Mouse (Mus musculus) embryonic fibroblast, embryonic 13.5 days (primary cell): Measurements from ENCODE around the gene Sox8. TPM values are rescaled to one million over a fixed set of nuclear protein-coding genes. Genes with fewer than 3 reads are reported as not detected.

Experiments
- H3K27ac ChIP-seq: 2 replicates; pipeline ENCODE4 v1.5.1; 2012; ENCODE audit warnings: low read length, control low read depth, inconsistent platforms; ENCODE audit not compliant: insufficient read depth
- H3K4me1 ChIP-seq: 2 replicates; pipeline ENCODE4 v1.6.1; 2011; ENCODE audit warnings: low read length; ENCODE audit not compliant: control insufficient read depth, insufficient read depth
- H3K4me3 ChIP-seq: 2 replicates; pipeline ENCODE4 v1.5.1; 2011; ENCODE audit warnings: mild to moderate bottlenecking, control low read depth, low read length; ENCODE audit not compliant: insufficient read depth
- CTCF ChIP-seq: IDR thresholded peaks from 2 replicates; pipeline ENCODE4 v1.5.1; 2011; ENCODE audit warnings: mild to moderate bottlenecking, control low read depth, low read length, moderate library complexity, borderline replicate concordance; ENCODE audit not compliant: insufficient read depth
- POLR2A ChIP-seq: IDR thresholded peaks from 2 replicates; pipeline ENCODE4 v1.6.1; 2011; ENCODE audit warnings: low read depth, mild to moderate bottlenecking, control low read depth, low read length, moderate library complexity
- polyA plus RNA-seq: library from polyadenylated mRNA; stranded (reverse); fragments of >200 nt; gene quantifications from 2 replicates; pipeline ENCODE4 v1.2.4, GENCODE M21; 2011; ENCODE audit warnings: low read depth; ENCODE audit not compliant: missing spikeins, insufficient read length

Gene Sox8
- polyA plus RNA-seq, 1 experiment, result 0.28 TPM

DNA sequence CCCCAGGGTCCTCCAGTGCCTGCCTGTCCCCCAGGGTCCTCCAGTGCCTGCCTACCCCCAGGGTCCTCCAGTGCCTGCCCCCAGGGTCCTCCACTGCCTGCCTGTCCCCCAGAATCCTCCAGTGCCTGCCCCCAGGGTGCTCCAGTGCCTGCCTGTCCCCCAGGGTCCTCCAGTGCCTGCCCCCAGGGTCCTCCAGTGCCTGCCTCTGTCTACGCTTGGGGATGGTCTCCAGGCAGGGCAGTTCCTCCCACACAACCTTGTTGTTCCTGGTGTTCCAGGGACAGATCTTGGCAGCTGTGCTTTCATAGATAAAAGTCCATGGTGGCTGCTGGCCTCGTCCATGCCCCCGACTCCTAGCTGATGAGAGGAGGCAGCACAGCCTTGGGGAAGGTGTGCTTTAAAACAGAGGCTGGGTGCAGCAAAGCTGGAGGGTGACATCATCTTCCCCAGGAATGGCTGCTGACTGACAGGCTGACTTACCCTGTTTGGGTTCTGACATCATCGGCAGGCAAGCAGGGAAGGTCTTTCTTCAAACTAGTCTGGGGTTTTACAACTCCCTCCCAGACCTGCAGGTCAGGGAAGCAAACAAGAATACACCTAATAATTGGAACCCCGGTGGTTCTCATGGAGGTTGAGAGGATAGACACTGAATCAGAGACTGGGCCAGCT, 9.8 kb downstream of the Sox8 start:
- Histone ChIP-seq H3K4me3 (no peak overlapping the region), H3K4me1 (peaks cover 4% of the 10 kb centered on the region), H3K27ac (no peak overlapping the region)
- TF ChIP-seq POLR2A (no peak), CTCF (no peak)

DNA sequence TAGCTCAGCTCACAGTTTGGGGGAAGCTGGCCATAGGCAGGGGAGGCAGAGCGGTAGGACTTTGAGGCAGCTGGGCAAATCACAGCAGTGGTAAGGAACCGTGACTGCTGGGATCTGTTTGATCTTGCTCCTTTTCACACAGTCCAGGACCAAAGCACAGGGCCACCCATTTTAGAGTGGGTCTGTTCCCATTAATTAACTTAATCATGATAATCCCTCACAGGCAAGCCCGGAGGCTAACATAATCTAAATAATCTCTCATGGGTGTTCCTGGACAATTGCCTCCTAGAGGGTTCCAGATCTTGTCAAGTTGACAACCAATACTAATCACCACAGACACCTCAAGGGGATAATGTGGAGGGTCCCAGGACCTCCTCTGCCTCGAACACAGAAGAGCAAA, 10.9 kb downstream of the Sox8 start:
- Histone ChIP-seq H3K4me3 (no peak overlapping the region), H3K4me1 (peaks cover 4% of the 10 kb centered on the region), H3K27ac (no peak overlapping the region)
- no peak for TF ChIP-seq POLR2A
- TF ChIP-seq CTCF, result no peak

DNA sequence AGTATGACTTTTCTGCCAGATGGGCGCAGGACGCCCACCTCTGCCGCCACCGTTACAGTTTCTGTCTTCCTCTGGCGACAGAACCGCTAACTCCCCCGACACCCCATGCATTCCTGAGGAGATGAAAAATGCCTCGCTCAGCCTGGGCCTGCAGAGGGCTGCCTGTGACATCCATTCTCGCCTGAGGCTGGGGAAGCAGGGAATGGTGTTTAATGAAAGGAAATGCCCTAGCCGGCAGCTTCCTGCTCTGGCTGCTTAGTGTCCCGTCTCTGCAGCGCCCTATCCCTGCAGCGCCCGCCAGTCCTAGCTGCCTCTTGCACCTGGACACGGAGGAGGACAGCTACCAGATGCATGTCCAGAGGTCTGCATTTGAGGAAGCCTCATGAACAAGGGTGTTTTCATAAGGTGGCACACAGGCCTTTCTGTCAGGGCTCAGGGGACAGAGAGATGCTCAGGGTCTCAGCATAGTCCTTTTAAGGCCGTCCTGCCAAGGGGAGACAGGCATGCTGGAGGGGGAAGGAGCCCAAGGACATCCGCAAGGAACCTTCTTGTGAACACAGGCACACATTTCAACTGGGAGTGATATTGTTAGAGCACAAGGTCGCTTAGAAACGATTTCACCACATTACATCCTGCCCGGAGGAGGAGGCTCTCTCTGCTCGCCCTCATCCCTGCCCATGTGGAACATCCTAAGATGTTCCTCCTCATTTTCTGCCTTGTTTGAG, 13.7 kb downstream of the Sox8 start:
- H3K4me1 ChIP-seq, result peaks cover 4% of the 10 kb centered on the region
- no peak overlapping the region for H3K4me3 ChIP-seq
- no peak overlapping the region for H3K27ac ChIP-seq
- TF ChIP-seq CTCF, result no peak
- no peak for TF ChIP-seq POLR2A

- TF ChIP-seq CTCF, result no peak
- TF ChIP-seq POLR2A, result no peak
- no peak overlapping the region for H3K4me3 ChIP-seq
Measured at GRCm38 (mm10) chr17:25555666-25556629, 14.5 kb downstream of the Sox8 start.

DNA sequence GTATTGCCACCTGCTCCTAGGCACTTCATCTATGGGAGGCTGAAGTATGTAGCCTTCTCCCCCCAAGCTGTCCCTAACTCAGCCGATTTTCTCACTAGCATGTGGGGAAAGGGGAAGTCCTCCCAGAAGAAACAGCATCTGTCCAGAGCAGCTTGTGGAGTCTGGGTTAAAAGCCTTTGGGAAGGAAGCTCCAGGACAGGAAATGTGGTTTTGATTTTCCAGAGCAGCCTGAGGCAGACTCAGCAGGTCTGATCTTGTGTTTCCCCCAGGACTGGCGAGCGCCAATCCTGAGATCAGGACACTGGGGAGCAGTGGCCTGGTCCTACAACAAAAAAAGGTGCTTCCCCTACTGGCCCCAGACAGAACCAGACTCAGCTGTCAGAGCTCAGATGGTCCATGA, 15.3 kb downstream of the Sox8 start:
- TF ChIP-seq CTCF, result no peak
- no peak for TF ChIP-seq POLR2A
- Histone ChIP-seq H3K27ac (no peak overlapping the region), H3K4me1 (peaks cover 8% of the 10 kb centered on the region), H3K4me3 (no peak overlapping the region)

More at GRCm38 (mm10) chr17:25555666-25556629, 14.5 kb downstream of the Sox8 start:
- Histone ChIP-seq H3K4me1 (peaks cover 8% of the 10 kb centered on the region), H3K27ac (no peak overlapping the region)

GRCm38 (mm10) chr17:25551313-25551712, 19.2 kb downstream of the Sox8 start:
- H3K4me3 ChIP-seq, result no peak overlapping the region
- TF ChIP-seq CTCF (no peak), POLR2A (no peak)

DNA sequence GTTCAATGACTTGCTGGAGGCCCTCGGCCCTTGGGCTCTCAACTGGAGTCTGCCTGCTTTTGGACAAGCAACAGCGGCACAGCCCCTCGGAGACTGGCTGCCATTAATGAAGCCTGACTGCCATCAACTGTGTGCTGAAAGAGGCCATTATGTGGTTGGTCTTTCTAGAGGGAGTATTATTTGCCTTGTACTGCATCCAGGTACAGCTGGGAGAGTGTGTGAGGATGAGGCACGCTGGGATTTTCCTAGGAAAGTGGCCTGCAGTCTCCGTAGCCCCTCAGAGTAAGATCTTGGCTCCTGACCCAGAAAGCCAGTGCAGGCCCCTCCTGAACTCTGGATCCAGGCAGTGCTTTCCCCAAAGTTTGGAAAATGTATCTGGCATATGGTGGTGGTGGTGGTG, 20.5 kb downstream of the Sox8 start:
- Histone ChIP-seq H3K27ac (no peak overlapping the region), H3K4me1 (peaks cover 4% of the 10 kb centered on the region; the same call in 1 of the 2 replicates), H3K4me3 (no peak overlapping the region)
- TF ChIP-seq POLR2A (no peak), CTCF (no peak)

More at GRCm38 (mm10) chr17:25551313-25551712, 19.2 kb downstream of the Sox8 start:
- Histone ChIP-seq H3K27ac (no peak overlapping the region), H3K4me1 (peaks cover 4% of the 10 kb centered on the region; the same call in 1 of the 2 replicates)

GRCm38 (mm10) chr17:25547026-25547425, 23.5 kb downstream of the Sox8 start:
- Histone ChIP-seq H3K4me3 (no peak overlapping the region), H3K27ac (no peak overlapping the region)
- TF ChIP-seq POLR2A, result no peak

DNA sequence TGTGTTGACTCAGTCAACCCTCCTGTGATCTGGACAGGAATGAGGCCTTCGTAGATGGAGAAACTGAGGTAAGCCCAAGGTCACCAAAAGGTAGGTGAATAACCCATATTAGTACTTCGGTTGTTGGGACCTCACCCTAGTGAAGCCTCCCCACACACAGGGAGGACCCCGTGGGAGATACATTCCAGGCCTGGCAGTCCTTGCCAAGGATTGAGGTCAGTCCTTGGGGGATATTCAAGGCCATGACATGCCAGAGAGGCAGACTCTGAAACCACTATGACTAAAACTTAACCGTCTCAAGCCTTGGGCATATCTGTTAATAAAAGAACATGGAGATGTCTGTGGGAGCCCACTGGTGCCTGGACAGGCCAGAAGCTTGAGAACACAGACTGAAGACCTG, 28.7 kb downstream of the Sox8 start:
- no peak for TF ChIP-seq POLR2A
- no peak for TF ChIP-seq CTCF
- Histone ChIP-seq H3K4me1 (peaks cover 3% of the 10 kb centered on the region; the same call in 1 of the 2 replicates), H3K4me3 (no peak overlapping the region)

More at GRCm38 (mm10) chr17:25547026-25547425, 23.5 kb downstream of the Sox8 start:
- H3K4me1 ChIP-seq, result peaks cover 4% of the 10 kb centered on the region; the same call in 1 of the 2 replicates

DNA sequence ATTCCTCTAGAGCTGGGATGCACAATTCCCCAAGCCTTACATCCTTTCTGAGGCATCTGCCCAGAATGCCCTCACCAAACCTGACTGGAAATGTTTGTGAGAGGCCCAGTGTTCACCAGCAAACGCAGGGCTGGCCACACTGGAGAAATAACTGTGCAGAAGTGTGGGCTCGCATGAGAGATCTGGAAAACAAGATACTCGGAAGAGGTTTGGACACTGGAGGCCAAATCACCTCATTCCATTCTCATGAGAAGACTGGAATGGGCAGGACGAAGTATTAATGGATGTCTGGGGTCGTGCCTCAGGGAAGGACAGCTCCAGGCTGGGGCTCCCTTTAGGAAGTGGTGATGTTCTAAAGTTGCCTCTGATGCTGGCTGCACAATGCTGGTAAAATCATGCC, 29.8 kb downstream of the Sox8 start:
- TF ChIP-seq POLR2A (no peak), CTCF (no peak)
- H3K27ac ChIP-seq, result no peak overlapping the region; the same call in 1 of the 2 replicates
- H3K4me3 ChIP-seq, result no peak overlapping the region
- H3K4me1 ChIP-seq, result peaks cover 3% of the 10 kb centered on the region; the same call in 1 of the 2 replicates

More for the DNA sequence above, 28.7 kb downstream of the Sox8 start:
- H3K27ac ChIP-seq, result no peak overlapping the region
